In genomic region chr4:97968786-97969348, GRCm38 (mm10) we compare ENCODE assay signal across 24 mouse cellular contexts.
DNase-seq lines count a peak whose midpoint lies in the region; ATAC-seq and TF ChIP-seq lines count a peak whose summit lies in the region.
"Had no signal": no experiment of that assay in that cellular context is flagged by ENCODE, and none has a peak within 500 bp of the region (broad histone marks: within the 10 kb centered on the region; RNA-seq: fewer than 3 reads in every experiment).

No protein-coding gene starts in this region.

- H3K9me3 ChIP-seq in embryonic facial prominence, embryonic 15.5 days (replicated peaks), result no peaks in the 10 kb centered on the region
- H3K9me3 ChIP-seq in embryonic facial prominence, embryonic 10.5 days, result no peaks in the 10 kb centered on the region
- H3K9me3 ChIP-seq in intestine, embryonic 15.5 days, result no peaks in the 10 kb centered on the region
- H3K9me3 ChIP-seq in intestine, postnatal 0 days (ENCODE audit: control insufficient read depth), result no peaks in the 10 kb centered on the region
- H3K9me3 ChIP-seq in lung, embryonic 16.5 days (ENCODE audit: control insufficient read depth, low read length), result no peaks in the 10 kb centered on the region
- no peaks in the 10 kb centered on the region for H3K9me3 ChIP-seq in stomach, embryonic 14.5 days (ENCODE audit: control insufficient read depth, low read depth, low read length)
- H3K9me3 ChIP-seq: embryonic facial prominence, embryonic 13.5 days; forebrain, embryonic 13.5 days; kidney, embryonic 15.5 days; limb, embryonic 12.5 days; neural tube, embryonic 12.5 days had no signal

- no peak for ATAC-seq in embryonic facial prominence, embryonic 15.5 days (ENCODE audit: insufficient number of reproducible peaks, low FRiP score, low TSS enrichment, low read depth)
- no peak for ATAC-seq in intestine, embryonic 15.5 days
- ATAC-seq in intestine, postnatal 0 days, result no peak
- ATAC-seq in lung, embryonic 16.5 days (ENCODE audit: low read depth), result peak; percentile 78
- no peak for ATAC-seq in stomach, embryonic 14.5 days (ENCODE audit: insufficient number of reproducible peaks, insufficient read depth, low FRiP score, low read depth)
- ATAC-seq: activated CD4-positive, CD25-positive, alpha-beta regulatory T cell, adult 4 months; forebrain, embryonic 13.5 days; hindbrain, postnatal 0 days had no signal

- H3K4me2 ChIP-seq in embryonic facial prominence, embryonic 15.5 days (replicated peaks), result no peak overlapping the region
- no peak overlapping the region for H3K4me2 ChIP-seq in intestine, embryonic 15.5 days (replicated peaks)
- H3K4me2 ChIP-seq in intestine, postnatal 0 days (replicated peaks; ENCODE audit: low read depth), result no peak overlapping the region
- no peak overlapping the region for H3K4me2 ChIP-seq in lung, embryonic 16.5 days (ENCODE audit: low read depth, low read length)
- no peak overlapping the region for H3K4me2 ChIP-seq in stomach, embryonic 14.5 days (replicated peaks; ENCODE audit: low read depth, low read length)
- H3K4me2 ChIP-seq: embryonic facial prominence, embryonic 13.5 days; forebrain, embryonic 13.5 days; kidney, embryonic 15.5 days; limb, embryonic 12.5 days; neural tube, embryonic 12.5 days had no signal

- no peak overlapping the region for H3K4me3 ChIP-seq in embryonic facial prominence, embryonic 15.5 days (replicated peaks)
- H3K4me3 ChIP-seq in embryonic facial prominence, embryonic 10.5 days, result no peak overlapping the region
- H3K4me3 ChIP-seq in intestine, embryonic 15.5 days (replicated peaks), result no peak overlapping the region
- H3K4me3 ChIP-seq in intestine, postnatal 0 days (ENCODE audit: low read depth, low read length), result no peak overlapping the region
- H3K4me3 ChIP-seq in lung, embryonic 16.5 days (ENCODE audit: low read length), result no peak overlapping the region
- H3K4me3 ChIP-seq in stomach, embryonic 14.5 days (ENCODE audit: low read depth, low read length), result no peak overlapping the region
- H3K4me3 ChIP-seq: embryonic facial prominence, embryonic 13.5 days; forebrain, embryonic 13.5 days; kidney, embryonic 15.5 days; limb, embryonic 12.5 days; neural tube, embryonic 12.5 days had no signal

- H3K4me1 ChIP-seq in embryonic facial prominence, embryonic 15.5 days, result peaks cover 17% of the 10 kb centered on the region
- H3K4me1 ChIP-seq in embryonic facial prominence, embryonic 10.5 days, result no peaks in the 10 kb centered on the region
- 0 out of 2 replicates have a peak, but pooled peaks cover 3% of the 10 kb centered on the region for H3K4me1 ChIP-seq in intestine, embryonic 15.5 days (replicated peaks)
- H3K4me1 ChIP-seq in intestine, postnatal 0 days (replicated peaks; ENCODE audit: control insufficient read depth, insufficient read depth, low read length), result no peaks in the 10 kb centered on the region; the same call in 1 of the 2 replicates
- H3K4me1 ChIP-seq in lung, embryonic 16.5 days (replicated peaks; ENCODE audit: control insufficient read depth, insufficient read depth, low read length), result peaks cover 6% of the 10 kb centered on the region
- peaks cover 7% of the 10 kb centered on the region for H3K4me1 ChIP-seq in stomach, embryonic 14.5 days (ENCODE audit: control insufficient read depth, insufficient read depth, low read length)
- H3K4me1 ChIP-seq: forebrain, embryonic 13.5 days; kidney, embryonic 15.5 days; neural tube, embryonic 12.5 days had no signal

- no peak for TF ChIP-seq CTCF in intestine, postnatal 0 days (IDR thresholded peaks at IDR 0.05; ENCODE audit: low read depth)

- no peaks in the 10 kb centered on the region for H3K36me3 ChIP-seq in embryonic facial prominence, embryonic 15.5 days
- no peaks in the 10 kb centered on the region; the same call in 1 of the 2 replicates for H3K36me3 ChIP-seq in embryonic facial prominence, embryonic 10.5 days (replicated peaks)
- no peaks in the 10 kb centered on the region for H3K36me3 ChIP-seq in intestine, embryonic 15.5 days
- no peaks in the 10 kb centered on the region for H3K36me3 ChIP-seq in intestine, postnatal 0 days (ENCODE audit: control insufficient read depth, insufficient read depth)
- H3K36me3 ChIP-seq in lung, embryonic 16.5 days (ENCODE audit: control insufficient read depth, insufficient read depth, low read length), result no peaks in the 10 kb centered on the region
- no peaks in the 10 kb centered on the region; the same call in 1 of the 2 replicates for H3K36me3 ChIP-seq in stomach, embryonic 14.5 days (ENCODE audit: control insufficient read depth, insufficient read depth, low read length)
- H3K36me3 ChIP-seq: embryonic facial prominence, embryonic 13.5 days; kidney, embryonic 15.5 days had no signal

- no peak overlapping the region for H3K9ac ChIP-seq in embryonic facial prominence, embryonic 15.5 days
- H3K9ac ChIP-seq in intestine, embryonic 15.5 days, result no peak overlapping the region
- no peak overlapping the region for H3K9ac ChIP-seq in intestine, postnatal 0 days (ENCODE audit: low read depth, low read length)
- no peak overlapping the region for H3K9ac ChIP-seq in lung, embryonic 16.5 days (ENCODE audit: low read length)
- H3K9ac ChIP-seq in stomach, embryonic 14.5 days (replicated peaks; ENCODE audit: low read depth, low read length), result no peak overlapping the region
- H3K9ac ChIP-seq: embryonic facial prominence, embryonic 13.5 days; forebrain, embryonic 13.5 days; kidney, embryonic 15.5 days; limb, embryonic 12.5 days; liver, embryonic 14.5 days; neural tube, embryonic 12.5 days had no signal

- 71% methylated on average over 7 of the region's 7 CpGs for WGBS in embryonic facial prominence, embryonic 15.5 days
- 94% methylated on average over 7 of the region's 7 CpGs for WGBS in embryonic facial prominence, embryonic 10.5 days
- 74% methylated on average over 7 of the region's 7 CpGs for WGBS in intestine, embryonic 15.5 days
- WGBS in intestine, postnatal 0 days, result 80% methylated on average over 7 of the region's 7 CpGs
- 59% methylated on average over 7 of the region's 7 CpGs for WGBS in lung, embryonic 16.5 days
- WGBS in stomach, embryonic 14.5 days, result 77% methylated on average over 7 of the region's 7 CpGs

- 0 out of 2 replicates have a peak overlapping the region, but pooled peaks have one; percentile 29 for H3K27ac ChIP-seq in embryonic facial prominence, embryonic 15.5 days (replicated peaks)
- no peak overlapping the region for H3K27ac ChIP-seq in embryonic facial prominence, embryonic 10.5 days (replicated peaks)
- 0 out of 2 replicates have a peak overlapping the region, but pooled peaks have one; percentile 17 for H3K27ac ChIP-seq in intestine, embryonic 15.5 days
- H3K27ac ChIP-seq in intestine, postnatal 0 days (ENCODE audit: low read depth, low read length), result no peak overlapping the region
- peak overlapping the region; percentile 34 for H3K27ac ChIP-seq in lung, embryonic 16.5 days (ENCODE audit: low read length)
- peak overlapping the region; percentile 29; the same call in 1 of the 2 replicates for H3K27ac ChIP-seq in stomach, embryonic 14.5 days (ENCODE audit: low read length)
- H3K27ac ChIP-seq: embryonic facial prominence, embryonic 13.5 days; forebrain, embryonic 13.5 days; hindbrain, postnatal 0 days; kidney, embryonic 15.5 days; limb, embryonic 12.5 days; liver, embryonic 14.5 days; neural tube, embryonic 12.5 days had no signal

- no peak for DNase-seq in embryonic facial prominence, embryonic 10.5 days (ENCODE audit: low spot score)
- no peak for DNase-seq in lung, adult 18-20 months
- no peak for DNase-seq in adrenal gland, adult (ENCODE audit: inconsistent age in 2 of 2, low spot score in 1 of 2)
- DNase-seq: adrenal gland, postnatal 10 days; cerebellum, adult 2 months; cerebellum, postnatal 25 days; kidney, adult 11 months; lung, postnatal 4 days; midbrain, embryonic 14.5 days; right cerebral cortex, postnatal 14 days; spleen, adult 18-20 months had no signal

- no peaks in the 10 kb centered on the region for H3K27me3 ChIP-seq in embryonic facial prominence, embryonic 15.5 days
- H3K27me3 ChIP-seq in embryonic facial prominence, embryonic 10.5 days (replicated peaks; ENCODE audit: low read depth, poor library complexity, severe bottlenecking), result no peaks in the 10 kb centered on the region
- H3K27me3 ChIP-seq in intestine, embryonic 15.5 days (replicated peaks), result no peaks in the 10 kb centered on the region
- no peaks in the 10 kb centered on the region for H3K27me3 ChIP-seq in intestine, postnatal 0 days (replicated peaks; ENCODE audit: control insufficient read depth, insufficient read depth, low read length)
- H3K27me3 ChIP-seq in lung, embryonic 16.5 days (ENCODE audit: control insufficient read depth, insufficient read depth, low read depth, low read length), result no peaks in the 10 kb centered on the region
- no peaks in the 10 kb centered on the region for H3K27me3 ChIP-seq in stomach, embryonic 14.5 days (ENCODE audit: control insufficient read depth, insufficient read depth, low read length)
- H3K27me3 ChIP-seq: embryonic facial prominence, embryonic 13.5 days; forebrain, embryonic 13.5 days; kidney, embryonic 15.5 days; limb, embryonic 12.5 days; neural tube, embryonic 12.5 days had no signal

Comparison
In these comparisons a context has a peak if more than half of its experiments do, and no peak if none do; other contexts are left out.
1. H3K27ac ChIP-seq: peak in embryonic facial prominence, embryonic 15.5 days (single experiment), intestine, embryonic 15.5 days (single experiment), lung, embryonic 16.5 days (single experiment) and stomach, embryonic 14.5 days (single experiment); none in embryonic facial prominence, embryonic 10.5 days (single experiment) and intestine, postnatal 0 days (single experiment).